Mouse (Mus musculus) E14TG2a.4 (cell line): ENCODE measurements around the gene Eif2s1.
A peak's percentile ranks its signal among the peaks of the same experiment; 100 is the strongest.
"Not testable (repeated sequence)": the region's sequence is repeated elsewhere in the genome, so short reads cannot be mapped to it uniquely, and the experiment has no call there.

Experiments
- H3K27me3 ChIP-seq: 2 replicates; pipeline ENCODE4 v1.6.1; 2014; ENCODE audit warnings: low read length, control low read depth; ENCODE audit not compliant: insufficient read depth
- H3K36me3 ChIP-seq: 2 replicates; pipeline ENCODE4 v1.6.1; 2014; ENCODE audit warnings: low read length, control low read depth; ENCODE audit not compliant: insufficient read depth
- H3K4me1 ChIP-seq: replicated peaks from 2 replicates; pipeline ENCODE4 v1.6.1; 2014; ENCODE audit warnings: low read depth, low read length, control low read depth
- H3K4me3 ChIP-seq: replicated peaks from 2 replicates; pipeline ENCODE4 v1.5.1; 2014; ENCODE audit warnings: mild to moderate bottlenecking, low read length
- H3K9me3 ChIP-seq: 2 replicates; pipeline ENCODE4 v1.6.1; 2014; ENCODE audit warnings: low read length, control low read depth
- CTCF ChIP-seq: conservative IDR thresholded peaks from 2 replicates; pipeline ENCODE4 v1.5.1; 2014; ENCODE audit warnings: low read length
- NANOG ChIP-seq: IDR thresholded peaks from 2 replicates; pipeline ENCODE4 v1.6.1; 2014; ENCODE audit warnings: borderline replicate concordance, low read length, mixed read lengths
- POU5F1 ChIP-seq: IDR thresholded peaks from 2 replicates; pipeline ENCODE4 v1.6.1; 2014; ENCODE audit warnings: low read length, borderline replicate concordance

Gene Eif2s1

DNA sequence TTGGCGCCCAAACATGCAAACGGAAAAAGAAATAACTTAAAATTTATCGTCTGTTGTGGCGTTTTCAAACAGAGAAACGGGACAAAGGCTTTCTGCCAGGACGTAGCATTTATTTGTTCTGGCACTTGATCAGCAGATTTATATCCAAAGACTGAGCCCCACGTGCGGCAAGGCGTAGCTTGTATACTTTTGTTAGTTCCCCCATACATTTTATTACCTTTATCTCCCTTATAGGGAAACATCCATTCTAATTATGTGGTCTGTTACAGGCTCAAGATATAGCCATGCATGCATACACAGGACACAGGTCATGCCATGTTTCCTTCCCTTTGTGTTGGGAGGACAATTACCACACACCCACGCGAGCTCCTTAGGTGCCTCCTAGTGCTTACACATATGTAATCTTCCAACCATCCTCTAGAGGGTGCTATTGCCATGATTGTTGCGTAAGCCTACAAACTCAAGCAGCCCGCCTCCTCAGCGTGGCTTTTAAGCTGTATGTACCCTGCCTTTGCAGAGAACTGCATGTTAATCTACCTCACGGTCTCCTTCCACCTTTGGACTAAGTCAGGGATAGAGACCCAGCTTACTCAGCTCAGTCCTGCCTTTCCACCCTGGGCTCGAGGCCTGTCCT lies 57.6 kb downstream of the Eif2s1 start:
- Histone ChIP-seq H3K4me3 (no peak overlapping the region), H3K9me3 (no peaks in the 10 kb centered on the region), H3K27me3 (no peaks in the 10 kb centered on the region), H3K36me3 (no peaks in the 10 kb centered on the region), H3K4me1 (peaks cover 10% of the 10 kb centered on the region)
- TF ChIP-seq CTCF (peak; percentile 54), NANOG (no peak)

DNA sequence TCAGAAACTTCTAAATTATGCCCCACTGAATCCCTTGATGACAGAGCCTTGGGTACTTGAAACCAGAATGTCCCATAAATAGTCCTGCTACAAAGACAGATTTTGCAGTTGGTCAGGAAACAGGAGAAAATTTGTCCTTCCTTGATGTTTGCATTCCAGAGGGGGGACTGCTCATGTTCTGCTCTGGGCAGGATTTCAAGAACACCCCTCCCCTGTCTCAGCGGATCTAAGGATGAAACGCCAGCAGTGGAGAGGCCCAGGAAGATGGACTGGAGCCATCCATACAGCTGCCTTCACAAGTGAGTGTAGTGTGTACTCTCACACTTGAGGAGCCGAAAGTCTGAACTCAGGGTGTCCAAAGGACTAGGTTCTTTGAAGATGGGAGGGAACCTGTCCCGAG lies 59.8 kb downstream of the Eif2s1 start:
- TF ChIP-seq POU5F1, result no peak
- no peak for TF ChIP-seq CTCF
- TF ChIP-seq NANOG, result no peak
- Histone ChIP-seq H3K36me3 (no peaks in the 10 kb centered on the region), H3K27me3 (no peaks in the 10 kb centered on the region), H3K9me3 (no peaks in the 10 kb centered on the region), H3K4me3 (no peak overlapping the region), H3K4me1 (peaks cover 10% of the 10 kb centered on the region)

DNA sequence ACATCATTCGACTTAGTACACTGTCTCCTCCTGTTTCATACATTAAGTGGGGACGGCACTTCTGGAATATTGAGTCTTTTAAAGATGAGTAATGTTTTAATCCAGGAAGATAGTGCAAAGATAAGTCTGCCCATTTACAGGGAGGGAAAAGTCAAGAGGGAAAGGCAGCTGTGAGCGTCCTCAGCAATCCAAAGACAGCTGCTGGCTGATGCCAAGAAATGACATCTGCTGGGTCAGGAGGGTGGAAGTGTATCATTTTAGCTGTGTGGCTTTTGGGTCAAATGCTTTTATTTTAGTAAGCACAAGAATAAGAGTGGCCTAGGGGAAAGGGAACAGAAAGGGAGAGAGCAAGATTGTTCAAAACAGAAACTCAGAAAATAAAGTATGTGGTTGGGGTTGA lies 60.4 kb downstream of the Eif2s1 start:
- H3K36me3 ChIP-seq, result no peaks in the 10 kb centered on the region

DNA sequence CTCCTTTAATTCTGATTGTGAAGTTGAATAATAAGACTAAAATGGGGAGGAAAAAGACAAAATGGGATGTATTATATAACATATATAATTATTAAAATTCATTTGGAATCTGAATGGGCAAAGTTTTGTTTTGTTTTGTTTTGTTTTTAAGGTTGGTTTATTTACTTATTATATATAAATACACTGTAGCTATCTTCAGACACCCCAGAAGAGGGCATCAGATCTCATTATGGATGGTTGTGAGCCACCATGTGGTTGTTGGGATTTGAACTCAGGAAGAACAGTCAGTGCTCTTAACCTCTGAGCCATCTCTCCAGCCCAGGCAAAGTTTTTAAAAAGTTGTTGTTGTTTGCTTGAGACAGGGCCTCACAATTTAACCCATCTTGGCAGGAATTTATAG lies 61.4 kb downstream of the Eif2s1 start:
- H3K4me3 ChIP-seq, result not testable (repeated sequence)

More for the DNA sequence above, 60.4 kb downstream of the Eif2s1 start:
- Histone ChIP-seq H3K9me3 (no peaks in the 10 kb centered on the region), H3K27me3 (no peaks in the 10 kb centered on the region), H3K4me3 (no peak overlapping the region), H3K4me1 (peaks cover 8% of the 10 kb centered on the region)
- TF ChIP-seq POU5F1 (no peak), CTCF (no peak), NANOG (no peak)

DNA sequence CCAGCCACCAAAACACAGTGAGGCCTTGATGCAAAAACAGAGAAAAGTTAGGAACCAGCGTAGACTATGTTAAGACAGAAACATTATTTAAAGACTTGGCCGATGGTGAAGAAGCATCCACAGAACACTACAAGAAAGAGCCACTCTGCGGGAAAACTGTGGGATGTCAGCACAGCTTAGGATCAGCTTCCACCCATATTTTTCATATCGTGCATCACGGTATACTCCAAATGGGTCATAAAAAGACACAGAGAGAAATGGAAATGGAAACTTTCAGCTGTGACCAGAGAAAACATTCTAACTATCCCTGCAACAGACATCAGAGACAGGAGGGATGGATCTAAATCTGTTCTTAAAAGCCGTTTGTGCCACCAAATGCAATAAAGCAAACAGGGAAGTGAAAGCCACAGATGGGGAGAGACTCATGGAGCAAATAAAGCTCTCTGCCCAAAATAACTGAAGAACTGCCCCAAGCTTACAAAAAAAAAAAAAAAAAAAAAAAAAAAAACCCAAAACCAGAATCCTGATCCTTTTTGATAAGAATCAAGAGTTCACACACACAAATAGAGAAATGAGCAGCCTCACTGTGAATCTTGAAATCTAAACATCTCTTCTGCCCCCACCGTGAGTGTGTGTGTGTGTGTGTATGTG lies 62.0 kb downstream of the Eif2s1 start:
- H3K36me3 ChIP-seq, result no peaks in the 10 kb centered on the region
- H3K4me1 ChIP-seq, result peaks cover 4% of the 10 kb centered on the region
- H3K9me3 ChIP-seq, result no peaks in the 10 kb centered on the region
- H3K27me3 ChIP-seq, result no peaks in the 10 kb centered on the region
- TF ChIP-seq POU5F1, result no peak
- no peak for TF ChIP-seq CTCF
- no peak for TF ChIP-seq NANOG
- no peak overlapping the region for H3K4me3 ChIP-seq

More for the DNA sequence above, 61.4 kb downstream of the Eif2s1 start:
- H3K36me3 ChIP-seq, H3K4me1 ChIP-seq, H3K9me3 ChIP-seq, H3K27me3 ChIP-seq: not testable (repeated sequence)

DNA sequence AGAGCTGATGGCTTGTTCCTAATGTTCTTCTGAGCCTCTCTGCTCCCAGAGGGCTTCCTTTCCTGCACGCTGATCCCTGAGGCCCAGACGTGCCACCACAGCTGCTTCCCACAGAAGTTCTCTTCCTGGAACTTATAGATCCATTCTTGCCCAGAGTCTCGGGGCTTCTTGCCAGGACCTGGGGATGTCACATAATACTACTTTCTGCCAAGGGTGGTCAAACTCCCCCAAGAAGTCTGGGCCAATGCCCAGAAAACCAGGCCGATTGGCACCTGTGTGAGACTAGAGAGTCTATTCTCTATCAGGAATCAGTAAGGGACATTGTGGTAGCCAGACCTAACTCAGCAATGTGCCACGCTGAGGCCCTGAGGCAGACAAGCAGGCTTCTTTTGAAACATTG lies 65.7 kb downstream of the Eif2s1 start:
- H3K4me3 ChIP-seq, result no peak overlapping the region
- no peaks in the 10 kb centered on the region for H3K9me3 ChIP-seq
- TF ChIP-seq POU5F1 (no peak), NANOG (no peak), CTCF (no peak)
- no peaks in the 10 kb centered on the region for H3K4me1 ChIP-seq
- 0 out of 2 replicates have a peak, but pooled peaks cover under 1% of the 10 kb centered on the region for H3K27me3 ChIP-seq
- H3K36me3 ChIP-seq, result no peaks in the 10 kb centered on the region

DNA sequence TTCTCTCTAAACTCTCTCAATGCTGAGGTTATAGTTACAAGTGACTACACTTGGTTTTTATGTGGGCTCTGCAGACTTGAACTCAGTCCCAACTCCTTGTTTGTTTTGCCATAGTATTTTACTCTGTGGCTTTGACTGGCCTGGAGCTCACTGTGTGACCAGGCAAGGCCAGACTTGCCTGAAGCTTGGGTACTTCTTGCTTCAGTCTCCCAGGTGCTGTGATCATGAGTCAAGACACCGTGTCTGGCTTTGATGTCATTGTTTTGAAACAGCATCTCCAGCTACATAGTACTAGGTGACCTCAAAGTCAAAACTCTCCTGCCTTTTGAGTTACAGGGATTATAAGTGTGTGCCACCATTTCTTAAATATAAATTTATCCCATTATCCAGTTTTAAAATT lies 68.3 kb downstream of the Eif2s1 start:
- H3K9me3 ChIP-seq, result no peaks in the 10 kb centered on the region
- TF ChIP-seq NANOG (no peak), POU5F1 (no peak), CTCF (no peak)
- peaks cover 4% of the 10 kb centered on the region; the same call in 1 of the 2 replicates for H3K27me3 ChIP-seq
- no peak overlapping the region for H3K4me3 ChIP-seq
- H3K4me1 ChIP-seq, result no peaks in the 10 kb centered on the region
- H3K36me3 ChIP-seq, result no peaks in the 10 kb centered on the region

DNA sequence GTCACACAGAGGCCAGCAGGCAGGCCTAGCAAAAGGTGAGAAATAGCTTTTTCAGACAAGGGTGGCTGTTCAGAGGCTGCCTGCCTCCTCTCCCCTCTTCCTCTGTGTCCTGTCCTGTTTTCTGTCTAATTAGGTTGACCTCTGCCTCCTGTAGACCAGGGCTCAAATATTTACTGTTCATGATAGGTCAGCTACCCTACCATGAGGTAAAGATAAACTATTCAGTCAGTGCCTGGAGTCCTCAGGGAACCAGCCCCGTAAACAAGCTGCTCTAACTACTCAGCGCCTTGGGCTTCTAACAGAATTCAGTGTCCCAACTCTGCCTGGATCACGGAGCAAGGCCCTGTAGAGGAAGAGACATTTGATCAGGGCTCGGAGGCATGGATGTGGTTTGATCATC lies 74.9 kb downstream of the Eif2s1 start:
- Histone ChIP-seq H3K9me3 (no peaks in the 10 kb centered on the region), H3K4me3 (no peak overlapping the region)
- TF ChIP-seq POU5F1, result no peak
- no peak for TF ChIP-seq NANOG
- no peak for TF ChIP-seq CTCF

More for the DNA sequence above, 74.9 kb downstream of the Eif2s1 start:
- Histone ChIP-seq H3K27me3 (peaks cover 9% of the 10 kb centered on the region; the same call in 1 of the 2 replicates), H3K4me1 (peaks cover 5% of the 10 kb centered on the region; the same call in 1 of the 2 replicates), H3K36me3 (no peaks in the 10 kb centered on the region)
